Mouse (Mus musculus) heart, postnatal 0 days (tissue): ENCODE data around the gene Bub1. TPM values are rescaled to one million over a fixed set of nuclear protein-coding genes. Genes with fewer than 3 reads are reported as not detected.

ENCODE experiments used
- ATAC-seq: fragments of 200-750 bp; cut with Nextera tagmentation; 2 replicates; pipeline ENCODE4 v1.8.0; 2017; ENCODE audit warnings: low read depth, moderate number of reproducible peaks, moderate library complexity; ENCODE audit not compliant: insufficient read depth
- DNase-seq: peaks from one replicate; pipeline ENCODE4 v3.0.0-alpha.2; 2016; ENCODE audit warnings: low spot score
- H3K27ac ChIP-seq: fragments of 300-500 bp; sonication (generic); 2 replicates; pipeline ENCODE4 v1.5.1; 2014; ENCODE audit warnings: low read depth, mild to moderate bottlenecking
- H3K27me3 ChIP-seq: fragments of 300-500 bp; sonication (generic); 2 replicates; pipeline ENCODE4 v1.6.1; 2014; ENCODE audit warnings: low read length, mixed read lengths; ENCODE audit not compliant: control insufficient read depth, insufficient read depth
- H3K36me3 ChIP-seq: fragments of 300-500 bp; sonication (generic); replicated peaks from 2 replicates; pipeline ENCODE4 v1.6.1; 2014; ENCODE audit warnings: low read length, mixed read lengths; ENCODE audit not compliant: control insufficient read depth, insufficient read depth
- H3K4me1 ChIP-seq: fragments of 300-500 bp; sonication (generic); 2 replicates; pipeline ENCODE4 v1.6.1; 2014; ENCODE audit warnings: antibody characterized with exemption; ENCODE audit not compliant: control insufficient read depth, insufficient read depth
- H3K4me2 ChIP-seq: fragments of 300-500 bp; sonication (generic); 2 replicates; pipeline ENCODE4 v1.6.1; 2014; ENCODE audit warnings: low read depth, mild to moderate bottlenecking, low read length, moderate library complexity
- H3K4me3 ChIP-seq: fragments of 300-500 bp; sonication (generic); 2 replicates; pipeline ENCODE4 v1.5.1; 2014; ENCODE audit warnings: low read depth, low read length
- H3K9ac ChIP-seq: fragments of 300-500 bp; sonication (generic); replicated peaks from 2 replicates; pipeline ENCODE4 v1.6.1; 2014; ENCODE audit warnings: low read depth, low read length, mixed read lengths
- H3K9me3 ChIP-seq: fragments of 300-500 bp; sonication (generic); replicated peaks from 2 replicates; pipeline ENCODE4 v1.6.1; 2016; ENCODE audit warnings: low read length; ENCODE audit not compliant: control insufficient read depth
- CTCF ChIP-seq: IDR thresholded peaks from 2 replicates; pipeline ENCODE4 v1.5.1; 2016; ENCODE audit warnings: antibody characterized with exemption, control low read depth, low read depth
- EP300 ChIP-seq: IDR thresholded peaks from 2 replicates; pipeline ENCODE4 v1.6.1; 2016; ENCODE audit warnings: antibody characterized with exemption, low read depth
- WGBS: fragments of 180-500 bp; shearing (Covaris S2); extraction: QIAGEN DNeasy Blood & Tissue Kit; methylation state at CpG from one replicate; pipeline ENCODE4 v1.1.7; 2014; 5-methylcytosine and 5-hydroxymethylcytosine counted together
- polyA plus RNA-seq: library from polyadenylated mRNA; unstranded; fragments of >200 nt; fragmentation: Nextera tagmentation; extraction: Ambion mirVana; gene quantifications from 2 replicates; pipeline ENCODE4 v1.2.1, GENCODE M21; 2015
- total RNA-seq: library from RNA; depleted of rRNA; stranded (reverse); fragments of >200 nt; gene quantifications from 2 replicates; pipeline ENCODE4 v1.2.3, GENCODE M21; 2014; ENCODE audit warnings: low replicate concordance

Bub1 gene
- total and polyA plus RNA-seq, 2 experiments from 2014 or later: 9.0 to 17.7 TPM

DNA sequence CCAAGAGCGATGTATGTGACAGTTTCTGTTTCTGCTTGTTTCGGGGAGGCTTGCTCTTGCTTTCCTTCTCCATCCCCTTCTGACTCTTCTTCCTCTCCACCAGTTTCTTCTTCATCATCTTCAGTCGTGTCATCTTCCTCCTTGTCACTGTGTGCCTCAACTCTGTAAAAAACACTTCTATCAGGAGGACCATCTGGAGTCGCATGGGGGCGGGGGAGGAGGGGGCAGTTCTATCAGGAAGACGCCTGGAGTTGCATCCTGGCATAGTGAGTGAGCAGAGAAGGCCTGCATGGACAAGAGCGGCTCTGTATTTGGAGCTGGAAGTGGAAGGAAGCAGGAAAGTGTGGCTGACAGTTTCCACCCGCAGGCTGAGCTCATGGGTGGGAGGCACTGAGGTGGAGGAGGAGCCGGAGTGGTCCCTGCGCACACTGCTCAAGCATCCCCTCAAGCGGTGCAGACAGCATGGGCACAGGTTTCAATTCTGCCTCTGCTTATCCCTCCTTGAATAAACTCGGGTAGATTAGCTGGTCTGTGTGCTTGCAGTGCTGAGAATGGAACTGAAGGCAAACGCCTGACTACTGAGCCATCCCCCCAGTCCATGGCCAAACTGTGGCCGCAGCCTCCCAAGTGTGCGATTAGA lies 57.6 kb downstream of the Bub1 start:
- H3K4me1 ChIP-seq: no peaks in the 10 kb centered on the region
- H3K4me2 ChIP-seq: no peak overlapping the region
- WGBS: 49% methylated on average over 15 of the region's 15 CpGs
- peaks cover 34% of the 10 kb centered on the region for H3K36me3 ChIP-seq
- no peak for DNase-seq
- H3K27ac ChIP-seq: no peak overlapping the region
- no peak overlapping the region for H3K4me3 ChIP-seq
- TF ChIP-seq EP300 (no peak), CTCF (no peak)
- no peaks in the 10 kb centered on the region for H3K9me3 ChIP-seq
- no peak overlapping the region for H3K9ac ChIP-seq
- ATAC-seq: no peak
- no peaks in the 10 kb centered on the region for H3K27me3 ChIP-seq

GRCm38 (mm10) chr2:127761587-127761986 lies 70.1 kb downstream of the Bub1 start:
- H3K4me1 ChIP-seq: peaks cover 8% of the 10 kb centered on the region; the same call in 1 of the 2 replicates
- WGBS: 67% methylated on average over 5 of the region's 5 CpGs
- no peaks in the 10 kb centered on the region for H3K27me3 ChIP-seq
- no peak overlapping the region for H3K4me2 ChIP-seq
- H3K27ac ChIP-seq: no peak overlapping the region
- H3K4me3 ChIP-seq: no peak overlapping the region
- H3K9me3 ChIP-seq: no peaks in the 10 kb centered on the region
- H3K9ac ChIP-seq: no peak overlapping the region
- H3K36me3 ChIP-seq: peaks cover 13% of the 10 kb centered on the region; the same call in 1 of the 2 replicates
- DNase-seq: no peak
- ATAC-seq: no peak
- TF ChIP-seq CTCF (no peak), EP300 (no peak)

- DNase-seq (no peak), ATAC-seq (no peak)
- TF ChIP-seq CTCF: no peak
- no peak for TF ChIP-seq EP300
- no peak overlapping the region for H3K4me3 ChIP-seq
- H3K27me3 ChIP-seq: no peaks in the 10 kb centered on the region
- 62% methylated on average over 10 of the region's 10 CpGs for WGBS
- H3K27ac ChIP-seq: no peak overlapping the region
- peaks cover 8% of the 10 kb centered on the region; the same call in 1 of the 2 replicates for H3K4me1 ChIP-seq
- H3K9ac ChIP-seq: no peak overlapping the region
- H3K4me2 ChIP-seq: no peak overlapping the region
- H3K9me3 ChIP-seq: no peaks in the 10 kb centered on the region
- H3K36me3 ChIP-seq: peaks cover 13% of the 10 kb centered on the region; the same call in 1 of the 2 replicates
These were observed 71.2 kb downstream of the Bub1 start for GRCm38 (mm10) chr2:127760429-127761000.

- peaks cover 13% of the 10 kb centered on the region; the same call in 1 of the 2 replicates for H3K36me3 ChIP-seq
- peaks cover 8% of the 10 kb centered on the region; the same call in 1 of the 2 replicates for H3K4me1 ChIP-seq
- ATAC-seq (no peak), DNase-seq (no peak)
- TF ChIP-seq CTCF (no peak), EP300 (no peak)
- H3K9me3 ChIP-seq: no peaks in the 10 kb centered on the region
- no peak overlapping the region for H3K27ac ChIP-seq
- H3K4me3 ChIP-seq: no peak overlapping the region
- H3K27me3 ChIP-seq: no peaks in the 10 kb centered on the region
- WGBS: 81% methylated on average over 6 of the region's 6 CpGs
- no peak overlapping the region for H3K9ac ChIP-seq
- H3K4me2 ChIP-seq: no peak overlapping the region
These were observed 71.7 kb downstream of the Bub1 start for GRCm38 (mm10) chr2:127760014-127760413.

- peaks cover 8% of the 10 kb centered on the region; the same call in 1 of the 2 replicates for H3K4me1 ChIP-seq
- H3K27ac ChIP-seq: peak overlapping the region; percentile 18; the same call in 1 of the 2 replicates
- no peak overlapping the region for H3K4me3 ChIP-seq
- H3K9me3 ChIP-seq: no peaks in the 10 kb centered on the region
- no peak overlapping the region for H3K4me2 ChIP-seq
- no peak overlapping the region for H3K9ac ChIP-seq
- no peaks in the 10 kb centered on the region for H3K27me3 ChIP-seq
- H3K36me3 ChIP-seq: peaks cover 13% of the 10 kb centered on the region; the same call in 1 of the 2 replicates
- DNase-seq (peak; percentile 51), ATAC-seq (peak; percentile 58)
- 26% methylated on average over 5 of the region's 5 CpGs for WGBS
- peak; percentile 51 for TF ChIP-seq CTCF
- TF ChIP-seq EP300: no peak
These were observed 72.3 kb downstream of the Bub1 start for GRCm38 (mm10) chr2:127759157-127759880.
